Mouse (Mus musculus): ENCODE results near the gene Canx.
A peak's percentile ranks its signal among the peaks of the same experiment; 100 is the strongest.
"Not testable (repeated sequence)": the region's sequence is repeated elsewhere in the genome, so short reads cannot be mapped to it uniquely, and the experiment has no call there.

Gene Canx

DNA sequence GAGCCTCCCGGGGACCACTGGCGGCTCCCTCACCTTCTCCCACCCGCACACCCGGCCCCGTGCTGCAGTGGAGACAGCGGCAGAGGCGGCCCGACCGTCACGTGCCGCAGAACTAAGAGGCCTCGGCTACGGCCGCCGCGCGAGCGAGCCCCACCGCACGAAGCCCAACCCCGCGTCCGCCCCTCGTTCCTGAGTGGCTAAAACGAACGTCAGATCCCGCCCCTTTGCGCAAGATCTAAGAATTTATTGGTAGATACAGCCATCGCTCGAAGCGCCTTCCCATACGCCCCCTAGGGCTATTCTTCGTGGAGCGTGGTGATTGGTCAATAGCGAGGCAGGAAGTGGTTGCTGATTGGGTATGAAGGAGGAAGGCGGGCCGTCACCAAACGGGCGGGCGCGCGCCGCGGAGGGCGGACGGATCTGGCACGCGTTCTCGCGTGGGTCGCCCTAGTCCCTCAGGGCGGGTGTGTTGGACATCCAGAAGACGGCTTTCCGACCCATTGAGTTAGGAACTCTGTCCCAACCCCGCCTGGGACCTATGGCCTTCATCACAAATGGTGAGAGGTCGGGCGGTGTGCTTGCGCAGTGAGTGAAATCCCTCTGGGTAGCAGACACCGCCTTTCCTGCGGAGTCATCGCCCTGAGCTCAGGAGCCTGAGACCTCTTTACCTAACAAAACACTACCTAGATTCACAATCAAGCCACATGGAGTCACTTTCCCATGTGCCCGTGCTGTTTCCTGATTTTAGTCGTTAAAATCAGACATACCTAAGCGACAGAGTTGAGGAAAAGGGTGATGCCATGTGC is at the start of gene Canx:
Canx (minus strand) TSS at position 178 of the 806 bp plus-strand sequence.
- DNase-seq (ENCODE audit: low read depth, low spot score), result peak; percentile 99

DNA sequence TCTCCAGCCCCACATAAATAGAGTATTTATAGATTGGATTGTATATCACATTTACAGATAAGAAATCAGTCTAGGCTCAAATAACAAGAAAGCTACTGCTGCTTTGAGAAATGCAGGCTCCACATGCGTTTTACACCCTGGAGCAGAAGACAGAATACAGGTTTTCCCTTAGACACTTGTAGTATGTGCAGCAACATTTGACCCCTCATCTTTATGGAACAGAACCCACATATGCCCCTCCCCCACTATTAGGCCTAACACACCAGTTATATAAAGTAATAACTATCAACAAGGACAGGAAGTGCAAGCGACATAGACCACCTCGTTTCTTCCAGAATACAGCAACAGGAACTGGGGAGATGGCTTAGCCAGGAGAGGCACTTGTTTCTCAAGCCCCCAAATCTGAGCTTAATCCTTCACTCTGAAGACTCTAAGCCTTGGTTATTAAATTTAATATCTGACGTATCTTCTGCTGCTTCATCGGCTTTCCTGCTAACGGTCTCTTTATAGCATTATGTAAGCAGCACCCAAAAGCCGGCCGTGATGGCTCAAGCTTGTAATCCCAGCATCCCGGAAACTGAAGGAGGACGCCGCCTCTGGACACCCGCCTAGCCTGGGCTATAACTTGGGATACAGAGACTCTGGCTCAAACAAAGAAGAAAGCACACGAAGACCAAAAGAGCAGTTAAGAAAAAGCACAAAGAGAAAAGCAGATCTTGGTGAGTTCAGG is 49.0 kb upstream of the Canx start:
- DNase-seq (ENCODE audit: low read depth, low spot score), result no peak

DNA sequence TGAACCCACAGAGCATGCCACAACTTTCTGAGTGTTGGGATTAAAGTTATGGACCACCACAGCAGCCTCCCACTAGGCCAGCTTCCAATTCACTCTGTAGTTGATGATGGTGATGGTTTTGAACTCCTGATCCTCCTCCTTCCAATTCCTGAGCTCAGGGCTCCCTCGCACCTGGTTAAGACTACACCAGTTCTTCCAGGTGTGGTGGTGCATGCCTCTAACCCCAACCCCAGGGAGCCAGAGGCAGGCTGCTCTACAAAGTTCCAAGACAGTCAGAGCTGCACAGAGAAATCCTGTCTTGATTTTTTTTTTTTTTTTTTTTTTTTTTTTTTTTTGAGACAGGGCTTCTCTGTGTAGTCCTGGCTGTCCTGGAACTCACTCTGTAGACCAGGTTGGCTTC is 48.1 kb upstream of the Canx start:
- DNase-seq (ENCODE audit: low read depth, low spot score), result no peak

GRCm38 (mm10) chr11:50373086-50373485 is 47.6 kb upstream of the Canx start:
- no peak for DNase-seq (ENCODE audit: low read depth, low spot score)

GRCm38 (mm10) chr11:50371911-50372310 is 46.4 kb upstream of the Canx start:
- DNase-seq (ENCODE audit: low read depth, low spot score), result no peak

GRCm38 (mm10) chr11:50371399-50371841 is 45.9 kb upstream of the Canx start:
- DNase-seq (ENCODE audit: low read depth, low spot score), result no peak

DNA sequence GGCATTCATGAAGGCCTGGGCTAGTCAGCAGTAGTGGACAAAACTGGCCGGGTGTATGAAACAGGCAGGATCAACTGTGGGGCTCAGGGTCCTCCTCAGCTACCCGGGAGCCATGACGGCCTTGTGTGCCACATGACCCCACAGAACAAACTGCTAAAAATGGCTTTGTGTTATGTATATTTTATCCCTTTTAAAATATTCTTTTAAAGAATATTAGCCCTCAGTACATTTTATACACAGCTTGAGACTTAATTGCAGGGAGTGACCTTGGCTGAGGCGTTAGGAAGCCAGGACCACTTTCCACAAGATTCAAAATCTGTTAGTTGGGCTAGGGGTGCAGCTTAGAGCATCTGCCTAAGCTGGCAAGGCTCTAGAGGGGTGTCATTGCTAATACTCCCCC is 45.5 kb upstream of the Canx start:
- no peak for DNase-seq (ENCODE audit: low read depth, low spot score)

- DNase-seq (ENCODE audit: low read depth, low spot score), result no peak
These were observed 44.0 kb upstream of the Canx start for GRCm38 (mm10) chr11:50369360-50369911.

- no peak for DNase-seq (ENCODE audit: low read depth, low spot score)
These were observed 42.1 kb upstream of the Canx start for GRCm38 (mm10) chr11:50367531-50367930.

- DNase-seq (ENCODE audit: low read depth, low spot score), result no peak
These were observed 39.8 kb upstream of the Canx start for GRCm38 (mm10) chr11:50365322-50365721.

DNA sequence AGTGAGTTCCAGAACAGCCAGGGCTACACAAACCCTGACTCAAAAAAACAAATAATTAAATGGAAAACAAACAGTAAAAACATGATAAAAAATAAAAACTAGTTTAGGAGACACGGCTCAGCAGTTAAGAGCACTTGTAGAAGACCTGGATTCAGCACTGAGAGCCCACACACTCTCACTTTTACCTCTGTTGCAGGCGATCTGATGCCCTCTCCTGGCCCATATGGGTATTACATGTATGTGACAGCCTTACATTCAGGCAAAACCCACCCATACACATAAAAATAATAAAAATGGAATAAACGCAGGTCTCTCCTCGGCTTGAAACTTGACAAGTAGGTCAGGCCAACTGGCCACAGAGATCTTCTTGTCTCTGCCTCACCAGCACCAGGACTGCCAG is 39.1 kb upstream of the Canx start:
- peak; percentile 69 for DNase-seq (ENCODE audit: low read depth, low spot score)

GRCm38 (mm10) chr11:50361282-50361681 is 35.8 kb upstream of the Canx start:
- DNase-seq (ENCODE audit: low read depth, low spot score), result not testable (repeated sequence)

DNA sequence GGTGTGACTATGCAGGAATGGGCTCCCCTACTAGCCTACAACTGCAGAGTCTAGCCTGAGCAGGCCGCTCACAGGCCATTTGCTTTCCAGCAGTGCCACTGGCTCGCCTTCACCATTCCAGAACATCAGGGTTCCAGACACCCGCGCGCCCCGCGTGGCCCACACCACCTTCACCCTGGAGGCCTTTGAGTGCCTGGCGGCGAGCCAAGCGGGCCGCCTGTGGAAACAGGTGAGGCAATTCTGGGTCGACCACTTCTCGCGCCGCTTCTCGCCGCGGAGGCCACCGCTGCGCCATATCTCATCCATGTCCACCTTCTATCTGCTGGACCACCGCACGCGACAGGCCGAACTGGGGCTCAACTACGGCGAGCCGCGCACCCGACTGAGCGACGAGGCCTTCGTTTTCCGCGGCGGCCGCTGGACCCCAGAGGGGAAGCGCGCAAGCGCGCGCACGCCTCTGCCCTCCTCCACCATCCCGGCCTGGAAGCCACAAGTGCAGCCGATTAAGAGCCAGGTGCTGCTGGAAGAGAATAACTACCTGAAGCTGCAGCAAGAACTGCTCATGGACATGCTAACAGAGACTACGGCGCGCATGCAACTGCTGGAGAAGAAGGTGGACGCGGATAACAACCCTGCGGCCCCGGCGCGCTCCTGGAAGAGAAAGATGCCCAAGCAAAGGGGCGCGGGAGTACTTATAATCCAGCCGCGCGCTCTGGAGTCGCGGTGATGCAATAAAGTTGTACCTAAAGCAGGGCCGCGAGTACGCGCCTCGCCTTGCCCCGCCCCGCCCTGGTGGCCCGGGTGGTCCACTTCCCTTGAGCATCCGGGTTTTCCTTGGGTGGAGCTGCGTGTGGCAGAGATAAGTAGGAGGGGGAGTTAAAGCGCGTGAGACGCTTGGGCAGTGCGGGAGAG is 33.7 kb upstream of the Canx start:
- peak; percentile 64 for DNase-seq (ENCODE audit: low read depth, low spot score)

- no peak for DNase-seq (ENCODE audit: low read depth, low spot score)
These were observed 29.9 kb upstream of the Canx start for GRCm38 (mm10) chr11:50355395-50355794.

- DNase-seq (ENCODE audit: low read depth, low spot score), result no peak
These were observed 29.4 kb upstream of the Canx start for GRCm38 (mm10) chr11:50354851-50355250.

- DNase-seq (ENCODE audit: low read depth, low spot score), result no peak
These were observed 28.7 kb upstream of the Canx start, which contains the start of gene Cby3 for GRCm38 (mm10) chr11:50354162-50354561. Gene Cby3 (plus strand): TSS chr11:50354462.

GRCm38 (mm10) chr11:50352177-50352576 is 26.7 kb upstream of the Canx start:
- DNase-seq (ENCODE audit: low read depth, low spot score), result no peak

- DNase-seq (ENCODE audit: low read depth, low spot score), result no peak
These were observed 21.0 kb upstream of the Canx start for GRCm38 (mm10) chr11:50346256-50347032.

GRCm38 (mm10) chr11:50345486-50345885 is 20.0 kb upstream of the Canx start:
- DNase-seq (ENCODE audit: low read depth, low spot score), result no peak

DNA sequence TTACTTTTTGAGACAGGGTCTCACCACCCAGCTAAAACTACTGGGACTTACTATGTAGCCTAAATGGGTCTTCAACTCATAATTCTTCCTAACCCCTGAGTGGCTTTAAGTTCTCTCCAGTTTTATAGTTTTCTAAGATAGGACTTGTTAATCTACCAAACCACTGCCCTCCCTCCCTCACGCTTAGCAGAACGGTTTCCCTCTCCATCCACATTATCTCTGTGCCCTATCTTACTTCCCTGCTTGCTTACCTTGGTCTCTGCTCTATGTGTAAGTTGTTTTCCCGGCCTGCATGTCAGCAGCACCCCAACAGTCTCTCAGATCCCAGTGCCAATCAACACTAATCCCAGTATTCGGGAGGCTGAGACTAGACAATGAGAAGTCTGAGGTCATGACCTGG is 11.4 kb upstream of the Canx start:
- DNase-seq (ENCODE audit: low read depth, low spot score), result no peak

- no peak for DNase-seq (ENCODE audit: low read depth, low spot score)
These were observed 10.7 kb upstream of the Canx start for GRCm38 (mm10) chr11:50336126-50336525.

Measured in telencephalon, adult 2 months (tissue).